Mouse (Mus musculus) cerebellum, adult 2 months (tissue): ENCODE data around the gene Dnajc13.

Source experiments
- CTCF ChIP-seq: fragments of 200-500 bp; IDR thresholded peaks from 2 replicates; pipeline ENCODE4 v1.5.1; 2011; ENCODE audit warnings: low read depth, mild to moderate bottlenecking, control low read depth, low read length, moderate library complexity, borderline replicate concordance; ENCODE audit not compliant: insufficient read depth
- POLR2A ChIP-seq: fragments of 200-500 bp; IDR thresholded peaks from 2 replicates; pipeline ENCODE4 v1.6.1; 2011; ENCODE audit warnings: low read length, control low read depth, borderline replicate concordance; ENCODE audit not compliant: insufficient read depth

DNA sequence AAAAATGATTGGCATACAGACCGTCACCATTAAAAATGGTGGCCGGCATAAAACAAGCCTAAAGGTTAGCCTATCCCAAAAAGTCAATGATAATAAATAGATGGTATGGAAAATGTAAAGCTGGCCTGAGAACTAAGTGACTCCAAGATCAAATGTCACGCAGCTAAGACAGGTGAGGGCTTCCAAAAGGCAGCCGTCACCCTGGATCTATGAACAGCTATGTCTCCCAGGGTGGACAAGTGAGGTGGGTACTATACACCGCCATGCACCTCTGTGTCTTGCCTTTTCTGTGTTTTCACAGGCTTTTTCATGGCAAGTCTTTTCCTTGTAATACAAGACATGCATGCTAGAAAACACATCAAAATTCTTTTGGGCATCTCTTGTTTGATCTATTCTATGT is 73.1 kb downstream of the Dnajc13 start:
- TF ChIP-seq CTCF (no peak), POLR2A (no peak)
